Mouse (Mus musculus) ovary, postnatal 10 days (tissue): Measurements from ENCODE around the gene Cask.

Source experiments
- DNase-seq: peaks from one replicate; pipeline ENCODE4 v3.0.0; 2022; ENCODE audit warnings: low spot score

Gene Cask

DNA sequence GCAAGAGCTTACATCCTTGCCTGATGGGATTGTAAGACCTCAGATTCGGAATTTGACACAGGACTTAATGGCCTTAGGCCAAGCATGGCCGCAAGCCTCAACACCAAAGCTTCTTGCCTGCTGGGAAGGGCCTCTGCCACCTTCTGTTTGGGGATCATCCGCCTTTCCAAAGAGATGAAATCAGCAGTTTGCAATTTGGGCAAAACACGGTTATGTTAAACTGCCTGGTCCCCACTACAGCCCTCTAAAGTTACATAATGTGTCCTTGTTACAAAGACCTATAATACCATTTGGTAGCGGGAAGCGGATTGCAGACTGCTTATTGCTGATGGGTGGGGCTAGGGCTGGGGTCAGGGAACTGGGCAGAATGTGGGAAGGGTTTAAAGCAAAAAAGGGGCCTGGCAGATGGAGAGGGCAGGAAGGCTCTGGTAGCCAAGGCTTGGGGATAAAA, 384.0 kb downstream of the Cask start:
- DNase-seq, result no peak
